Mouse (Mus musculus) right cerebral cortex, postnatal 4 days (tissue): Measurements from ENCODE around the gene Mars.

ENCODE experiments used
- DNase-seq: peaks from one replicate; pipeline ENCODE4 v3.0.0-alpha.2; 2022

Mars gene

DNA sequence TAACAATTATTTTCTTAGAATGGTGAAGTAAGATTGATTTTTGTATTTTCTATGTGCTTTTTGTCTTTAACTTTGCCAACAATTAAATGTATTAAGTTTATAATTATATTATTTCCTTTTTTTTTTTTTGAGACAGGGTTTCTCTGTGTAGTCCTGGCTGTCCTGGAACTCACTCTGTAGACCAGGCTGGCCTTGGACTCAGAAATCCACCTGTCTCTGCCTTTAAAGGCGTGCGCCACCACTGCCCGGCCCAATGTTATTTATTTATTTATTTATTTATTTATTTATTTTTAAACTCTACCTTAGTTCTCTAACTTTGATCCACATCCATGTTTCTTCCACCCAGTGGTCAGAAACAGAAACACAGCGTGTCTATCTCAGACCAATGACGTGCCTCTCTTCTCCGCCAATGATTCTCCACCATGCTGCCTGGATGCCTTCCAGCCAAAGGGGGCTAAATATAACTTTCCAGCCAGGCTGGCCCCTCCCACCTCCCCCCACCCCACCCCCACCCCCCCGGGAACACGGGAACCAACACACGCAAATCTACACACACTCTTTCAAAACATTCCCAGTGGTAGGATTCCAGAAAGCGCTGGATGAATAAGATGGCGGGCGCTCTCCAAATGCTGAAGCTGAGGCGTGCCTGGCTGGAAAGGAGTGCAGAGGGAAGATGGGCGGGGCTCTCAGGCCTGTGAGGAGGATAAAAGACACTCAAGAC is 55.8 kb downstream of the Mars start:
- peak; percentile 46 for DNase-seq

- no peak for DNase-seq
These were observed 60.8 kb downstream of the Mars start for GRCm38 (mm10) chr10:127250810-127251209.
